Mouse (Mus musculus) G1E (cell line): ENCODE results near the gene Foxb2. TPM values are rescaled to one million over a fixed set of nuclear protein-coding genes. Genes with fewer than 3 reads are reported as not detected.
"Not testable (repeated sequence)": the region's sequence is repeated elsewhere in the genome, so short reads cannot be mapped to it uniquely, and the experiment has no call there.

Experiments
- ATAC-seq: 2 replicates; pipeline ENCODE4 v1.8.0; 2016; ENCODE audit warnings: mild to moderate bottlenecking; ENCODE audit not compliant: insufficient number of reproducible peaks, poor library complexity, low FRiP score, severe bottlenecking; ENCODE audit errors: extremely low read depth
- DNase-seq: peaks from one replicate; pipeline ENCODE4 v3.0.0; 2012; ENCODE audit warnings: low spot score
- H3K27me3 ChIP-seq: 2 replicates; pipeline ENCODE4 v1.6.1; 2012; ENCODE audit warnings: mild to moderate bottlenecking, low read length, inconsistent platforms; ENCODE audit not compliant: insufficient read depth
- H3K36me3 ChIP-seq: replicated peaks from 2 replicates; pipeline ENCODE3; 2012; ENCODE audit warnings: mild to moderate bottlenecking, inconsistent platforms
- H3K4me1 ChIP-seq: 2 replicates; pipeline ENCODE4 v1.6.1; 2012; ENCODE audit warnings: low read depth, low read length, inconsistent platforms, mixed read lengths; ENCODE audit not compliant: insufficient read depth
- H3K4me3 ChIP-seq: 2 replicates; pipeline ENCODE4 v1.5.1; 2012; ENCODE audit warnings: low read depth, mild to moderate bottlenecking, inconsistent platforms, low read length, moderate library complexity, mixed read lengths
- H3K9me3 ChIP-seq: replicated peaks from 2 replicates; pipeline ENCODE4 v1.6.1; 2012; ENCODE audit warnings: inconsistent platforms
- CTCF ChIP-seq: IDR thresholded peaks from 2 replicates; pipeline ENCODE4 v1.5.1; 2012; ENCODE audit warnings: low read depth, low read length, inconsistent platforms, mixed read lengths
- GATA1 ChIP-seq: IDR thresholded peaks from 2 replicates; pipeline ENCODE4 v1.6.1; 2012; ENCODE audit warnings: borderline replicate concordance, low read length, inconsistent platforms, mixed read lengths
- GATA2 ChIP-seq: IDR thresholded peaks from 2 replicates; pipeline ENCODE4 v1.6.1; 2012; ENCODE audit warnings: low read depth, low read length, inconsistent platforms, borderline replicate concordance
- POLR2AphosphoS5 ChIP-seq: IDR thresholded peaks from 2 replicates; pipeline ENCODE4 v1.6.1; 2012; ENCODE audit warnings: low read depth, low read length, inconsistent platforms; ENCODE audit not compliant: insufficient replicate concordance
- TAL1 ChIP-seq: conservative IDR thresholded peaks from 2 replicates; pipeline ENCODE4 v1.6.1; 2012; ENCODE audit warnings: low read depth, low read length, inconsistent platforms, mixed read lengths
- polyA plus RNA-seq: library from polyadenylated mRNA; stranded (reverse); fragments of >175 nt; gene quantifications from 2 replicates; pipeline ENCODE4 v1.2.3, GENCODE M21; 2012
- total RNA-seq, 2 experiments: library from RNA; stranded (forward) in 1 of 2; stranded (reverse) in 1 of 2; fragments of 200-1000 nt in 1 of 2; fragments of >200 nt in 1 of 2; fragmentation: Nextera tagmentation in 1 of 2; gene quantifications; 2 replicates each; pipeline ENCODE4 v1.2.3; 2014 to 2017

The Foxb2 gene
- total and polyA plus RNA-seq, 3 experiments, result 0.11 TPM; not detected in 2

- Histone ChIP-seq H3K9me3 (0 out of 2 replicates have a peak, but pooled peaks cover 5% of the 10 kb centered on the region), H3K27me3 (peaks cover 62% of the 10 kb centered on the region), H3K4me1 (no peaks in the 10 kb centered on the region), H3K36me3 (no peaks in the 10 kb centered on the region), H3K4me3 (no peak overlapping the region)
- DNase-seq, result no peak
- ATAC-seq, result no peak
- no peak for TF ChIP-seq CTCF
- no peak for TF ChIP-seq POLR2AphosphoS5
- no peak for TF ChIP-seq GATA1
Observed at GRCm38 (mm10) chr19:16870501-16871191, 3.0 kb downstream of the Foxb2 start.

DNA sequence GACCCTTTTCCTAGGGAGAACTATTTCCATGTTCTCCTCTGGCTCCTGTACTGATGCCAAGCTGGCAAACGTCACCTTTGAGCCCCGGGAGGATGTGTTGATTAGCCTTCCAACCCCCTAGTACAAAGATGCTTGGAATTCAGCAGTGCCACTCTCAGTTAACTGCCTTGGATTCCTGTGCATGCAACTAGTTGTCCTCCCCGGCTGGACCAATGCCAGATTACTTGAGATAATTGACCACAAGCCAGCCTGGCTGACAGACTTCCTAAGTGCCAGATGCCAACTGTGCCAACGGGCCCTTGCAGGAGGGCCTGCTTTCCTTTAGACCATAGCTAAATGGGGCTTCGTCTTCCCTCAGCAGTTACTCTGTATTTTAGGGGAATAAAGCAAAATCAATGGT, 5.1 kb downstream of the Foxb2 start:
- no peaks in the 10 kb centered on the region for H3K36me3 ChIP-seq
- ATAC-seq (no peak), DNase-seq (no peak)
- H3K4me1 ChIP-seq, result no peaks in the 10 kb centered on the region
- TF ChIP-seq CTCF (no peak), POLR2AphosphoS5 (no peak), GATA1 (no peak), GATA2 (no peak), TAL1 (no peak)
- peaks cover 45% of the 10 kb centered on the region for H3K27me3 ChIP-seq
- H3K9me3 ChIP-seq, result 0 out of 2 replicates have a peak, but pooled peaks cover 5% of the 10 kb centered on the region
- no peak overlapping the region for H3K4me3 ChIP-seq

DNA sequence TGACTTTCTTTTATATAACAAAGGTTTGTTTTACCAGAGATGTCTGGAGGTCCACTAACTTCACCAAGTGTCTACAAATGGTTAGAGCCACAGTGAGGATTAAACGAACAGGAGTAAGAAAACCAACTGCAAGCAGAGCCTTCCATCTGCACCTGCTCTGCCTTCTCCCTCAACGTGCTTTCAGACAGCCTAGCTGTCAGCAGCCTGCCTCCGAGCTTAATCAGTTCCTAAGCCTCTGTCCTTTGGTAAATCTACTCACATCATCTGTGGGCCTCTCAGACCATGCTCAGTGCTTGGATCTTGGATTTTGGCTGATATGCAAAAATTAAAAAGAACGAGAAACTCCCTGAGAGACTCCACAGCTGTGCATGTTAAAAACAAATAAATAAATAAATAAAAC, 15.0 kb downstream of the Foxb2 start:
- Histone ChIP-seq H3K27me3 (no peaks in the 10 kb centered on the region), H3K4me3 (no peak overlapping the region), H3K4me1 (no peaks in the 10 kb centered on the region), H3K9me3 (no peaks in the 10 kb centered on the region), H3K36me3 (no peaks in the 10 kb centered on the region)
- ATAC-seq (no peak), DNase-seq (no peak)
- TF ChIP-seq CTCF, result no peak
- no peak for TF ChIP-seq GATA2
- TF ChIP-seq TAL1, result no peak
- TF ChIP-seq POLR2AphosphoS5, result no peak
- no peak for TF ChIP-seq GATA1

GRCm38 (mm10) chr19:16856752-16857151, 16.9 kb downstream of the Foxb2 start:
- no peaks in the 10 kb centered on the region for H3K4me1 ChIP-seq
- no peak for TF ChIP-seq GATA1
- TF ChIP-seq CTCF, result no peak
- no peak for TF ChIP-seq GATA2
- TF ChIP-seq POLR2AphosphoS5, result no peak
- no peak for TF ChIP-seq TAL1
- DNase-seq, result no peak

DNA sequence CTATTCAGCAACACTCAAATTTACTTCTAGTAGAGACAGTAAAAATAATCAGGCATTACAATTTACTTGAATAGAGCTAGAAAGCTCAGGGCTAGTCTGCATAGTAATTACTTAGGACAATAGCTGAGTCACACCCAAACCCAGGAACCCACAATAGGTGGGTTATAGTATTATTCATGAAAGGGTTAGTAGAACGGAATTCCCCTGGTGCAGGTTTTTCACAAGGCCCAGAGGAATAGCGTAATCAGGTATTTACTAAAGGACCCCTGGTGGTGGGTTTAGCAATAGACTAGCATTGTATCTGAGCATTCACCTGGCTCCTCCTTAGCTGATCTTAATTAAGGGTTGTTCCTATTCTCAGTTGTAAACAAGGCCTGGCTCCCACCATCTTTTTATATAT, 29.5 kb downstream of the Foxb2 start:
- DNase-seq, result not testable (repeated sequence)

More at GRCm38 (mm10) chr19:16856752-16857151, 16.9 kb downstream of the Foxb2 start:
- no peak for ATAC-seq
- H3K36me3 ChIP-seq, result no peaks in the 10 kb centered on the region
- H3K27me3 ChIP-seq, result no peaks in the 10 kb centered on the region
- H3K4me3 ChIP-seq, result no peak overlapping the region
- no peaks in the 10 kb centered on the region for H3K9me3 ChIP-seq

GRCm38 (mm10) chr19:16841516-16842249, 31.9 kb downstream of the Foxb2 start:
- Histone ChIP-seq H3K4me3 (no peak overlapping the region), H3K9me3 (no peaks in the 10 kb centered on the region), H3K27me3 (no peaks in the 10 kb centered on the region), H3K4me1 (no peaks in the 10 kb centered on the region), H3K36me3 (no peaks in the 10 kb centered on the region)
- no peak for TF ChIP-seq CTCF
- TF ChIP-seq GATA1, result no peak
- DNase-seq, result no peak
- no peak for ATAC-seq

More for the DNA sequence above, 29.5 kb downstream of the Foxb2 start:
- not testable (repeated sequence) for H3K27me3 ChIP-seq, H3K36me3 ChIP-seq, H3K4me1 ChIP-seq, H3K4me3 ChIP-seq, H3K9me3 ChIP-seq, ATAC-seq
